Mouse (Mus musculus) embryonic facial prominence, embryonic 12.5 days (tissue): ENCODE data around the gene Ppp2r5a. TPM values are rescaled to one million over a fixed set of nuclear protein-coding genes. Genes with fewer than 3 reads are reported as not detected.
"Not testable (repeated sequence)": the region's sequence is repeated elsewhere in the genome, so short reads cannot be mapped to it uniquely, and the experiment has no call there.

Experiments used
- ATAC-seq: fragments of 200-750 bp; cut with Nextera tagmentation; 2 replicates; pipeline ENCODE4 v1.8.0; 2017; ENCODE audit not compliant: insufficient number of reproducible peaks, insufficient read depth, low FRiP score, low TSS enrichment
- H3K27ac ChIP-seq: fragments of 300-500 bp; sonication (generic); 2 replicates; pipeline ENCODE4 v1.5.1; 2016; ENCODE audit warnings: mild to moderate bottlenecking
- H3K27me3 ChIP-seq: fragments of 300-500 bp; sonication (generic); 2 replicates; pipeline ENCODE4 v1.6.1; 2016; ENCODE audit warnings: mild to moderate bottlenecking, moderate library complexity
- H3K36me3 ChIP-seq: fragments of 300-500 bp; sonication (generic); 2 replicates; pipeline ENCODE4 v1.6.1; 2016; ENCODE audit warnings: mild to moderate bottlenecking
- H3K4me1 ChIP-seq: fragments of 300-500 bp; sonication (generic); 2 replicates; pipeline ENCODE4 v1.6.1; 2016
- H3K4me2 ChIP-seq: fragments of 300-500 bp; sonication (generic); replicated peaks from 2 replicates; pipeline ENCODE4 v1.6.1; 2016; ENCODE audit warnings: mild to moderate bottlenecking, moderate library complexity
- H3K4me3 ChIP-seq: fragments of 300-500 bp; sonication (generic); 2 replicates; pipeline ENCODE4 v1.5.1; 2016; ENCODE audit warnings: mild to moderate bottlenecking
- H3K9ac ChIP-seq: fragments of 300-500 bp; sonication (generic); 2 replicates; pipeline ENCODE4 v1.6.1; 2016; ENCODE audit warnings: mild to moderate bottlenecking, moderate library complexity
- H3K9me3 ChIP-seq: fragments of 300-500 bp; sonication (generic); 2 replicates; pipeline ENCODE4 v1.6.1; 2016; ENCODE audit warnings: mild to moderate bottlenecking, moderate library complexity
- WGBS: fragments of 180-500 bp; shearing (Covaris S2); methylation state at CpG from one replicate; pipeline ENCODE4 v1.1.7; 2016; 5-methylcytosine and 5-hydroxymethylcytosine counted together
- polyA plus RNA-seq: library from polyadenylated mRNA; unstranded; fragments of >200 nt; fragmentation: Nextera tagmentation; extraction: Ambion mirVana; gene quantifications from 2 replicates; pipeline ENCODE4 v1.2.1, GENCODE M21; 2016

The Ppp2r5a gene
- polyA plus RNA-seq, 1 experiment from 2014 or later: 17.5 TPM

- H3K4me2 ChIP-seq: no peak overlapping the region
- 24% methylated on average over 7 of the region's 7 CpGs for WGBS
These were observed 29.5 kb upstream of the Ppp2r5a start for GRCm38 (mm10) chr1:191432531-191432930.

GRCm38 (mm10) chr1:191432023-191432422, 29.0 kb upstream of the Ppp2r5a start:
- H3K9ac ChIP-seq: no peak overlapping the region
- H3K27ac ChIP-seq: no peak overlapping the region
- no peak for ATAC-seq
- no peaks in the 10 kb centered on the region for H3K27me3 ChIP-seq
- WGBS: 70% methylated on average over 15 of the region's 15 CpGs
- no peak overlapping the region for H3K4me3 ChIP-seq
- H3K36me3 ChIP-seq: no peaks in the 10 kb centered on the region
- H3K4me2 ChIP-seq: no peak overlapping the region
- H3K9me3 ChIP-seq: no peaks in the 10 kb centered on the region
- H3K4me1 ChIP-seq: peaks cover 6% of the 10 kb centered on the region; the same call in 1 of the 2 replicates

More at GRCm38 (mm10) chr1:191432531-191432930, 29.5 kb upstream of the Ppp2r5a start:
- Histone ChIP-seq H3K4me1 (peaks cover 6% of the 10 kb centered on the region; the same call in 1 of the 2 replicates), H3K4me3 (no peak overlapping the region), H3K9me3 (no peaks in the 10 kb centered on the region), H3K27me3 (no peaks in the 10 kb centered on the region), H3K9ac (no peak overlapping the region), H3K36me3 (no peaks in the 10 kb centered on the region), H3K27ac (no peak overlapping the region)
- ATAC-seq: no peak

- H3K4me3 ChIP-seq: no peak overlapping the region
- no peak for ATAC-seq
- WGBS: 76% methylated on average over 7 of the region's 7 CpGs
These were observed 27.0 kb upstream of the Ppp2r5a start for GRCm38 (mm10) chr1:191430121-191430520.

GRCm38 (mm10) chr1:191425884-191426283, 22.8 kb upstream of the Ppp2r5a start:
- H3K9me3 ChIP-seq: no peaks in the 10 kb centered on the region
- no peak overlapping the region for H3K4me3 ChIP-seq
- no peak for ATAC-seq
- H3K4me2 ChIP-seq: no peak overlapping the region
- 76% methylated on average over 7 of the region's 7 CpGs for WGBS
- no peak overlapping the region for H3K27ac ChIP-seq
- no peaks in the 10 kb centered on the region for H3K36me3 ChIP-seq
- peaks cover 2% of the 10 kb centered on the region; the same call in 1 of the 2 replicates for H3K4me1 ChIP-seq
- H3K9ac ChIP-seq: no peak overlapping the region
- no peaks in the 10 kb centered on the region for H3K27me3 ChIP-seq

More at GRCm38 (mm10) chr1:191430121-191430520, 27.0 kb upstream of the Ppp2r5a start:
- Histone ChIP-seq H3K27me3 (no peaks in the 10 kb centered on the region), H3K9ac (no peak overlapping the region), H3K27ac (no peak overlapping the region), H3K36me3 (no peaks in the 10 kb centered on the region), H3K4me2 (no peak overlapping the region), H3K4me1 (no peaks in the 10 kb centered on the region; the same call in 1 of the 2 replicates), H3K9me3 (no peaks in the 10 kb centered on the region)

- WGBS: 69% methylated on average over 2 of the region's 2 CpGs
- ATAC-seq: no peak
- Histone ChIP-seq H3K4me1 (peaks cover 8% of the 10 kb centered on the region; the same call in 1 of the 2 replicates), H3K27me3 (no peaks in the 10 kb centered on the region), H3K27ac (no peak overlapping the region), H3K36me3 (no peaks in the 10 kb centered on the region), H3K4me2 (no peak overlapping the region), H3K9ac (no peak overlapping the region), H3K4me3 (no peak overlapping the region), H3K9me3 (no peaks in the 10 kb centered on the region)
These were observed 20.1 kb upstream of the Ppp2r5a start for GRCm38 (mm10) chr1:191423201-191423600.

GRCm38 (mm10) chr1:191422714-191423113, 19.6 kb upstream of the Ppp2r5a start:
- ATAC-seq, H3K4me2 ChIP-seq, H3K36me3 ChIP-seq, H3K4me1 ChIP-seq, H3K27ac ChIP-seq, H3K27me3 ChIP-seq, H3K9me3 ChIP-seq, H3K9ac ChIP-seq, H3K4me3 ChIP-seq: not testable (repeated sequence)
- WGBS: 53% methylated on average over 3 of the region's 3 CpGs

GRCm38 (mm10) chr1:191422164-191422563, 19.1 kb upstream of the Ppp2r5a start:
- Histone ChIP-seq H3K27me3 (no peaks in the 10 kb centered on the region), H3K4me3 (no peak overlapping the region), H3K27ac (no peak overlapping the region), H3K4me1 (peaks cover 8% of the 10 kb centered on the region; the same call in 1 of the 2 replicates), H3K9ac (no peak overlapping the region), H3K36me3 (no peaks in the 10 kb centered on the region), H3K9me3 (no peaks in the 10 kb centered on the region), H3K4me2 (no peak overlapping the region)
- no peak for ATAC-seq
- 66% methylated on average over 4 of the region's 4 CpGs for WGBS

GRCm38 (mm10) chr1:191421426-191421999, 18.4 kb upstream of the Ppp2r5a start:
- H3K27me3 ChIP-seq: no peaks in the 10 kb centered on the region
- no peaks in the 10 kb centered on the region for H3K36me3 ChIP-seq
- no peak for ATAC-seq
- peaks cover 8% of the 10 kb centered on the region; the same call in 1 of the 2 replicates for H3K4me1 ChIP-seq
- 47% methylated on average over 1 of the region's 1 CpGs for WGBS
- no peak overlapping the region for H3K27ac ChIP-seq
- H3K4me2 ChIP-seq: no peak overlapping the region
- no peak overlapping the region for H3K4me3 ChIP-seq
- H3K9ac ChIP-seq: no peak overlapping the region
- H3K9me3 ChIP-seq: no peaks in the 10 kb centered on the region

- no peaks in the 10 kb centered on the region for H3K27me3 ChIP-seq
- H3K36me3 ChIP-seq: no peaks in the 10 kb centered on the region
- H3K4me2 ChIP-seq: no peak overlapping the region
- 25% methylated on average over 6 of the region's 6 CpGs for WGBS
- ATAC-seq: no peak
- no peaks in the 10 kb centered on the region for H3K9me3 ChIP-seq
- no peak overlapping the region for H3K9ac ChIP-seq
- 0 out of 2 replicates have a peak overlapping the region, but pooled peaks have one; percentile 17 for H3K27ac ChIP-seq
- peaks cover 12% of the 10 kb centered on the region; the same call in 1 of the 2 replicates for H3K4me1 ChIP-seq
- no peak overlapping the region for H3K4me3 ChIP-seq
These were observed 17.9 kb upstream of the Ppp2r5a start for GRCm38 (mm10) chr1:191420930-191421404.

GRCm38 (mm10) chr1:191419991-191420751, 17.1 kb upstream of the Ppp2r5a start:
- Histone ChIP-seq H3K27ac (0 out of 2 replicates have a peak overlapping the region, but pooled peaks have one; percentile 17), H3K36me3 (no peaks in the 10 kb centered on the region), H3K9me3 (no peaks in the 10 kb centered on the region), H3K4me2 (no peak overlapping the region), H3K4me1 (peaks cover 13% of the 10 kb centered on the region; the same call in 1 of the 2 replicates), H3K4me3 (no peak overlapping the region), H3K27me3 (no peaks in the 10 kb centered on the region), H3K9ac (no peak overlapping the region)
- no peak for ATAC-seq
- 37% methylated on average over 8 of the region's 8 CpGs for WGBS

GRCm38 (mm10) chr1:191419421-191419820, 16.3 kb upstream of the Ppp2r5a start:
- Histone ChIP-seq H3K27me3 (no peaks in the 10 kb centered on the region), H3K4me3 (no peak overlapping the region), H3K4me1 (peaks cover 13% of the 10 kb centered on the region; the same call in 1 of the 2 replicates), H3K4me2 (no peak overlapping the region), H3K36me3 (no peaks in the 10 kb centered on the region), H3K9me3 (no peaks in the 10 kb centered on the region), H3K9ac (no peak overlapping the region), H3K27ac (no peak overlapping the region)
- WGBS: 55% methylated on average over 6 of the region's 6 CpGs
- no peak for ATAC-seq

GRCm38 (mm10) chr1:191418936-191419335, 15.9 kb upstream of the Ppp2r5a start:
- Histone ChIP-seq H3K4me1 (peaks cover 13% of the 10 kb centered on the region; the same call in 1 of the 2 replicates), H3K27ac (no peak overlapping the region), H3K27me3 (no peaks in the 10 kb centered on the region), H3K4me3 (no peak overlapping the region), H3K4me2 (no peak overlapping the region), H3K9me3 (no peaks in the 10 kb centered on the region), H3K9ac (no peak overlapping the region), H3K36me3 (no peaks in the 10 kb centered on the region)
- ATAC-seq: no peak
- WGBS: 37% methylated on average over 4 of the region's 4 CpGs
